Mouse (Mus musculus) midbrain, embryonic 14.5 days (tissue): ENCODE measurements around the gene Tspan4. TPM values are rescaled to one million over a fixed set of nuclear protein-coding genes. Genes with fewer than 3 reads are reported as not detected.

Experiments
- ATAC-seq: fragments of 200-750 bp; cut with Nextera tagmentation; 2 replicates; pipeline ENCODE4 v1.8.0; 2017; ENCODE audit warnings: moderate number of reproducible peaks, moderate library complexity; ENCODE audit not compliant: low FRiP score, low TSS enrichment
- DNase-seq: peaks from one replicate; pipeline ENCODE4 v3.0.0-alpha.2; 2015
- H3K27ac ChIP-seq: fragments of 300-500 bp; sonication (generic); replicated peaks from 2 replicates; pipeline ENCODE4 v1.5.1; 2014; ENCODE audit warnings: mild to moderate bottlenecking, low read depth, low read length, moderate library complexity
- H3K27me3 ChIP-seq: fragments of 300-500 bp; sonication (generic); 2 replicates; pipeline ENCODE4 v1.6.1; 2014; ENCODE audit warnings: low read length, control low read depth, mixed read lengths; ENCODE audit not compliant: control insufficient read depth, insufficient read depth
- H3K36me3 ChIP-seq: fragments of 300-500 bp; sonication (generic); 2 replicates; pipeline ENCODE4 v1.6.1; 2014; ENCODE audit warnings: low read length, control low read depth; ENCODE audit not compliant: control insufficient read depth, insufficient read depth
- H3K4me1 ChIP-seq: fragments of 300-500 bp; sonication (generic); 2 replicates; pipeline ENCODE4 v1.6.1; 2014; ENCODE audit warnings: mild to moderate bottlenecking, antibody characterized with exemption, low read length, control low read depth; ENCODE audit not compliant: control insufficient read depth, insufficient read depth
- H3K4me2 ChIP-seq: fragments of 300-500 bp; sonication (generic); 2 replicates; pipeline ENCODE4 v1.6.1; 2014; ENCODE audit warnings: mild to moderate bottlenecking, low read length, moderate library complexity
- H3K4me3 ChIP-seq: fragments of 300-500 bp; sonication (generic); replicated peaks from 2 replicates; pipeline ENCODE4 v1.5.1; 2014; ENCODE audit warnings: low read depth, low read length
- H3K9ac ChIP-seq: fragments of 300-500 bp; sonication (generic); replicated peaks from 2 replicates; pipeline ENCODE4 v1.6.1; 2014; ENCODE audit warnings: mild to moderate bottlenecking, low read length, moderate library complexity
- H3K9me3 ChIP-seq: fragments of 300-500 bp; sonication (generic); 2 replicates; pipeline ENCODE4 v1.6.1; 2016; ENCODE audit warnings: low read length, control low read depth, mixed read lengths; ENCODE audit not compliant: control insufficient read depth
- WGBS: fragments of 180-500 bp; shearing (Covaris S2); extraction: QIAGEN DNeasy Blood & Tissue Kit; methylation state at CpG from one replicate; pipeline ENCODE4 v1.1.7; 2014; 5-methylcytosine and 5-hydroxymethylcytosine counted together
- polyA plus RNA-seq: library from polyadenylated mRNA; unstranded; fragments of >200 nt; fragmentation: Nextera tagmentation; extraction: Ambion mirVana; gene quantifications from 2 replicates; pipeline ENCODE4 v1.2.1, GENCODE M21; 2014

Tspan4 gene
- polyA plus RNA-seq, 1 experiment from 2014 or later: 35.2 TPM

- Histone ChIP-seq H3K9ac (peak overlapping the region; percentile 74), H3K27ac (peak overlapping the region; percentile 80), H3K4me2 (peak overlapping the region; percentile 89), H3K4me3 (peak overlapping the region; percentile 77), H3K9me3 (no peaks in the 10 kb centered on the region), H3K36me3 (no peaks in the 10 kb centered on the region), H3K27me3 (no peaks in the 10 kb centered on the region), H3K4me1 (peaks cover 15% of the 10 kb centered on the region)
- no peak for ATAC-seq
- 18% methylated on average over 18 of the region's 18 CpGs for WGBS
- DNase-seq: no peak
Observed at GRCm38 (mm10) chr7:141538852-141539555, 64.0 kb downstream of the Tspan4 start.

DNA sequence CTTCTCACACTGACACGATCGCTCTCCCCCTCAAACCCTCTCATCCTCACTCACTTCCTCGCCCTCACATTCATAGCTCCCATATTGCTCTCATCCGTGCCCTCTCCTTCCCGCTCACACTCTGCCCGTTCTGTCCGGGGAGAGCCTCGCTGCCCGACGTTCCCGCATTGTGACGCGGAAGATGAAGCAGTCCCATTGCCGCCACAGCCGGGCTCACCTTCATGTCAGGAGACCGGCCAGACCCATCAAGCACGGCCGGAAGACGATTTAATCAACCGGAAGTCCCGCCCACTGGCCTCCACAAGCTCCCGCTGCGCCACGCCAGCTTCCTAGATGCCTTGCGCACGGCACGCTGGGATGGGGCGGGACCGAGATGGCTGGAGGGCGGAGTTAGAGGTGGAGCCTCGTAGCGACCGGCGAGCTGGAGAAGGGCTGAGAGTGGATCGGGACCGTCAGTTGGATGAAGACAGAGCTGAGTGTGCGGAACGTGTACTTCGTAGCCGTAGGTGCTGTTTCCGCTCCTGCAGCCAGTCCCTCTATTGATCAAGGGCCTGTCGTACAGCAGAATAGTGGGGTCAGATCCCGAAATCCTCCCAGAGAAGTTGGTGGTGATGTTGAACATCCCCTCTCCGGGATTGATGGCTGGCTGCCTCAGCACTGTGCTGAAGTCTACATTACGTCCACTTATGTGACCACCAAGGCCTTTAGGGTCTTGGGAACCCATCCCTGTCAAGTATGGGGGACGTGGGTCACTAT, 64.7 kb downstream of the Tspan4 start, which contains the start of gene Chid1:
Chid1 (minus strand) TSS at position 302 of the 756 bp plus-strand sequence.
- Histone ChIP-seq H3K9ac (peak within 1 kb of the TSS; percentile 74), H3K4me1 (peaks cover 15% of the 10 kb centered on the region), H3K9me3 (no peaks in the 10 kb centered on the region), H3K27ac (peak within 1 kb of the TSS; percentile 80), H3K36me3 (no peaks in the 10 kb centered on the region), H3K4me2 (peak within 1 kb of the TSS; percentile 89), H3K27me3 (no peaks in the 10 kb centered on the region), H3K4me3 (peak within 1 kb of the TSS; percentile 77)
- DNase-seq (peak; percentile 100), ATAC-seq (peak; percentile 97)
- WGBS: 1% methylated on average over 46 of the region's 46 CpGs

GRCm38 (mm10) chr7:141540312-141541081, 65.5 kb downstream of the Tspan4 start:
- ATAC-seq: no peak
- peaks cover 15% of the 10 kb centered on the region for H3K4me1 ChIP-seq

DNA sequence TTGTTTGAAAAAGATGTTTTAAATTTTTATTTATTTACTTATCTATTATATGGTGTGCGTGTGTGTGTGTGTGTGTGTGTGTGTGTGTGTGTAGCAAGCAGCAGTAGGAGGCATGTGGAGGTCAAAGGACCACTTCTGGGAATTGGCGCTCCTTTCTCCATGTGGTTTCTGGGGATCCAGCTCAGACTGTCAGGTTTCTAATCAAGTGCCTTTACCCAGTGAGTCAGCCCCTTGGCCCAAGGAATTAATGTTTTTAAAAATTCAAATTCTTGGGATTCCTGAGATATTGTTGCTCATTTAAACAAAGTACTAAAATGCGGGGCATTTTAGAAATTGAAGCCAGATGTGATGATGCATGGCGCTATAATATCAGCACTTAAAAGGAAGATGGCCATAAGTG, 66.6 kb downstream of the Tspan4 start:
- no peak overlapping the region for H3K27ac ChIP-seq
- no peak overlapping the region for H3K4me2 ChIP-seq
- H3K4me3 ChIP-seq: no peak overlapping the region
- DNase-seq (no peak), ATAC-seq (no peak)
- peaks cover 15% of the 10 kb centered on the region for H3K4me1 ChIP-seq
- H3K27me3 ChIP-seq: no peaks in the 10 kb centered on the region
- H3K9me3 ChIP-seq: no peaks in the 10 kb centered on the region
- no peaks in the 10 kb centered on the region for H3K36me3 ChIP-seq
- 85% methylated on average over 4 of the region's 4 CpGs for WGBS
- H3K9ac ChIP-seq: no peak overlapping the region

More at GRCm38 (mm10) chr7:141540312-141541081, 65.5 kb downstream of the Tspan4 start:
- WGBS: 58% methylated on average over 13 of the region's 13 CpGs
- DNase-seq: peak; percentile 25
- H3K4me2 ChIP-seq: peak overlapping the region; percentile 89
- H3K4me3 ChIP-seq: peak overlapping the region; percentile 77
- no peaks in the 10 kb centered on the region for H3K36me3 ChIP-seq
- peak overlapping the region; percentile 74 for H3K9ac ChIP-seq
- peak overlapping the region; percentile 80 for H3K27ac ChIP-seq
- no peaks in the 10 kb centered on the region for H3K27me3 ChIP-seq
- H3K9me3 ChIP-seq: no peaks in the 10 kb centered on the region

- H3K27me3 ChIP-seq: no peaks in the 10 kb centered on the region
- ATAC-seq: no peak
- H3K36me3 ChIP-seq: no peaks in the 10 kb centered on the region
- 90% methylated on average over 2 of the region's 2 CpGs for WGBS
- no peak for DNase-seq
- H3K4me3 ChIP-seq: no peak overlapping the region
- no peaks in the 10 kb centered on the region for H3K9me3 ChIP-seq
- peaks cover 15% of the 10 kb centered on the region for H3K4me1 ChIP-seq
- H3K27ac ChIP-seq: no peak overlapping the region
- H3K4me2 ChIP-seq: no peak overlapping the region
- no peak overlapping the region for H3K9ac ChIP-seq
Observed at GRCm38 (mm10) chr7:141542588-141542987, 67.5 kb downstream of the Tspan4 start.

Other genes with a start within 250 kb of the Tspan4 start
- gene Phrf1, start 246.5 kb upstream of the Tspan4 start, polyA plus RNA-seq: 60.1 and 77.5 TPM in 2 replicates
- gene Irf7, start 208.8 kb upstream of the Tspan4 start, polyA plus RNA-seq: 1.1 and 9.2 TPM in 2 replicates
- gene Cdhr5, start 198.5 kb upstream of the Tspan4 start, polyA plus RNA-seq: not detected in 2 replicates
- 0.49 and 1.3 TPM in 2 replicates for gene Sct, start 196.1 kb upstream of the Tspan4 start, polyA plus RNA-seq
- 0.53 and 0.54 TPM in 2 replicates for gene Drd4, start 183.2 kb upstream of the Tspan4 start, polyA plus RNA-seq
- 180 and 207 TPM in 2 replicates for gene Deaf1, start 147.6 kb upstream of the Tspan4 start, polyA plus RNA-seq
- gene Tmem80, start 147.5 kb upstream of the Tspan4 start, polyA plus RNA-seq: 38.6 and 48.9 TPM in 2 replicates
- 0.19 and 0.50 TPM in 2 replicates for gene Eps8l2, start 136.4 kb upstream of the Tspan4 start, polyA plus RNA-seq
- gene Taldo1, start 83.0 kb upstream of the Tspan4 start, polyA plus RNA-seq: 312 and 318 TPM in 2 replicates
- gene Gatd1, start 61.1 kb upstream of the Tspan4 start, polyA plus RNA-seq: 48.3 and 49.3 TPM in 2 replicates
- gene Cend1, start 45.7 kb upstream of the Tspan4 start, polyA plus RNA-seq: 25.7 and 79.2 TPM in 2 replicates
- gene Slc25a22, start 37.3 kb upstream of the Tspan4 start, polyA plus RNA-seq: 82.9 and 84.3 TPM in 2 replicates
- gene Pidd1, start 31.2 kb upstream of the Tspan4 start, polyA plus RNA-seq: 2.3 and 3.6 TPM in 2 replicates
- gene Rplp2, start 27.9 kb upstream of the Tspan4 start, polyA plus RNA-seq: 772 and 804 TPM in 2 replicates
- 15.8 and 15.9 TPM in 2 replicates for gene Pnpla2, start 20.0 kb upstream of the Tspan4 start, polyA plus RNA-seq
- 3.8 and 4.6 TPM in 2 replicates for gene Cracr2b, start 14.1 kb upstream of the Tspan4 start, polyA plus RNA-seq
- 43.8 and 44.1 TPM in 2 replicates for gene Cd151, start 7.8 kb upstream of the Tspan4 start, polyA plus RNA-seq
- 75.1 and 93.3 TPM in 2 replicates for gene Polr2l, start 108 bp upstream of the Tspan4 start, polyA plus RNA-seq
- gene Chid1, start 64.6 kb downstream of the Tspan4 start, polyA plus RNA-seq: 37.9 and 40.2 TPM in 2 replicates
- gene Ap2a2, start 86.9 kb downstream of the Tspan4 start, polyA plus RNA-seq: 95.4 and 103 TPM in 2 replicates
- 0.15 and 0.29 TPM in 2 replicates for gene Muc6, start 180.1 kb downstream of the Tspan4 start, polyA plus RNA-seq
- gene Muc2, start 215.1 kb downstream of the Tspan4 start, polyA plus RNA-seq: 0.18 and 0.46 TPM in 2 replicates